Mouse (Mus musculus) cortical plate, adult 2 months (tissue): ENCODE measurements around the gene Mesp1.

Experiments used
- CTCF ChIP-seq: fragments of 200-500 bp; IDR thresholded peaks from 2 replicates; pipeline ENCODE4 v1.5.1; 2011; ENCODE audit warnings: mild to moderate bottlenecking, control low read depth, low read length; ENCODE audit not compliant: insufficient read depth; ENCODE audit errors: extremely low read depth
- POLR2A ChIP-seq: fragments of 200-500 bp; IDR thresholded peaks from 2 replicates; pipeline ENCODE4 v1.6.1; 2011; ENCODE audit warnings: mild to moderate bottlenecking, low read length, control low read depth; ENCODE audit not compliant: insufficient read depth; ENCODE audit errors: extremely low read depth

GRCm38 (mm10) chr7:79749511-79749910 lies 44.1 kb downstream of the Mesp1 start:
- no peak for TF ChIP-seq CTCF
- TF ChIP-seq POLR2A = no peak
